Mouse (Mus musculus): ENCODE data around the gene Ten1.
A peak's percentile ranks its signal among the peaks of the same experiment; 100 is the strongest.

The Ten1 gene

GRCm38 (mm10) chr11:116237742-116238395 lies 39.2 kb downstream of the Ten1 start, which contains the start of gene Evpl:
TSS of gene Evpl (minus strand) at chr11:116238077.
- peak; percentile 41 for DNase-seq (ENCODE audit: low spot score)

- DNase-seq (ENCODE audit: low spot score) = no peak
Observed at GRCm38 (mm10) chr11:116239797-116240196, 41.1 kb downstream of the Ten1 start.

- DNase-seq (ENCODE audit: low spot score) = no peak
Observed at GRCm38 (mm10) chr11:116241744-116242235, 43.1 kb downstream of the Ten1 start.

GRCm38 (mm10) chr11:116244580-116244979 lies 45.9 kb downstream of the Ten1 start:
- DNase-seq (ENCODE audit: low spot score) = no peak

- no peak for DNase-seq (ENCODE audit: low spot score)
Observed at GRCm38 (mm10) chr11:116245616-116246015, 47.0 kb downstream of the Ten1 start.

- DNase-seq (ENCODE audit: low spot score) = no peak
Observed at GRCm38 (mm10) chr11:116247502-116248222, 49.0 kb downstream of the Ten1 start.

- no peak for DNase-seq (ENCODE audit: low spot score)
Observed at GRCm38 (mm10) chr11:116250898-116251297, 52.2 kb downstream of the Ten1 start.

- no peak for DNase-seq (ENCODE audit: low spot score)
Observed at GRCm38 (mm10) chr11:116253076-116253600, 54.5 kb downstream of the Ten1 start.

- DNase-seq (ENCODE audit: low spot score) = peak; percentile 25
Observed at GRCm38 (mm10) chr11:116254627-116255026, 56.0 kb downstream of the Ten1 start.

- DNase-seq (ENCODE audit: low spot score) = peak; percentile 14
Observed at GRCm38 (mm10) chr11:116255090-116255981, 56.7 kb downstream of the Ten1 start.

- DNase-seq (ENCODE audit: low spot score) = peak; percentile 17
Observed at GRCm38 (mm10) chr11:116255982-116256675, 57.5 kb downstream of the Ten1 start.

GRCm38 (mm10) chr11:116259461-116259860 lies 60.8 kb downstream of the Ten1 start:
- DNase-seq (ENCODE audit: low spot score) = no peak

- no peak for DNase-seq (ENCODE audit: low spot score)
Observed at GRCm38 (mm10) chr11:116260259-116260658, 61.6 kb downstream of the Ten1 start.

Data from T-cell, adult 2 months (primary cell).